Mouse (Mus musculus): ENCODE data around the gene Trappc4.

DNA sequence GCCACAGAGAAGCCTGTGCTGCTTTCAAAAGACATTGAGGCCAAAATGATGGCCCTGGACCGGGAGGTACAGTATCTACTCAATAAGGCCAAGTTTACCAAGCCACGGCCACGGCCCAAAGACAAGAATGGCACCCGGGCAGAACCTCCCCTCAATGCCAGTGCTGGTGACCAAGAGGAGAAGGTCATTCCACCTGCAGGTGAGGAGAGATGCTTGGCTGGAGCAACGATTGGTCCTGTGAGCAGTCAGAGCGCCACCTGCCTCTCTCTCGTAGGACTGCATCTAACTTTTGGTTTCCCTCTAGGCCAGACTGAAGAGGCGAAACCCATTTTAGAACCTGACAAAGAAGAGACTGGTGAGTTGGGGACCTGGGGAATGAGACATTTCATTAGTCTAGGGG is 18.1 kb downstream of the Trappc4 start:
- TF ChIP-seq POLR2A (IDR thresholded peaks at IDR 0.05; ENCODE audit: borderline replicate concordance, extremely low read depth, low read depth, low read length) (no peak), CTCF (IDR thresholded peaks at IDR 0.05; ENCODE audit: insufficient read depth, low read length) (peak; percentile 86)

Measured in lung, adult 2 months (tissue).